8 mouse cellular contexts compared by ENCODE assay signal in genomic region chrX:169053907-169054476, GRCm38 (mm10).
DNase-seq lines count a peak whose midpoint lies in the region; ATAC-seq and TF ChIP-seq lines count a peak whose summit lies in the region.

No protein-coding gene starts in this region.

- H3K9me3 ChIP-seq in neural tube, embryonic 15.5 days (replicated peaks): no peaks in the 10 kb centered on the region

- no peak overlapping the region for H3K9ac ChIP-seq in liver, adult 2 months (ENCODE audit: low read depth, low read length)
- H3K9ac ChIP-seq in neural tube, embryonic 15.5 days (replicated peaks): no peak overlapping the region

- no peaks in the 10 kb centered on the region for H3K27me3 ChIP-seq in liver, adult 2 months (ENCODE audit: control insufficient read depth, insufficient read depth, low read length)
- peaks cover 6% of the 10 kb centered on the region; the same call in 1 of the 2 replicates for H3K27me3 ChIP-seq in neural tube, embryonic 15.5 days (replicated peaks)

- H3K36me3 ChIP-seq in liver, adult 2 months (ENCODE audit: control insufficient read depth, insufficient read depth, low read length): no peaks in the 10 kb centered on the region
- H3K36me3 ChIP-seq in neural tube, embryonic 15.5 days: no peaks in the 10 kb centered on the region

- ATAC-seq in neural tube, embryonic 15.5 days (ENCODE audit: low FRiP score): no peak

- H3K4me2 ChIP-seq in neural tube, embryonic 15.5 days: no peak overlapping the region

- H3K27ac ChIP-seq in liver, adult 2 months (replicated peaks; ENCODE audit: insufficient read depth, low read depth, low read length): no peak overlapping the region
- H3K27ac ChIP-seq in neural tube, embryonic 15.5 days (replicated peaks): no peak overlapping the region

- no peaks in the 10 kb centered on the region for H3K79me2 ChIP-seq in liver, adult 2 months (ENCODE audit: control insufficient read depth, insufficient read depth, low read length)

- peaks cover 4% of the 10 kb centered on the region for H3K4me1 ChIP-seq in liver, adult 2 months (ENCODE audit: control insufficient read depth, insufficient read depth, low read length)
- H3K4me1 ChIP-seq in neural tube, embryonic 15.5 days: no peaks in the 10 kb centered on the region

- peak; percentile 47 for DNase-seq in liver, adult 2 months (ENCODE audit: extremely low read depth, low read depth, low spot score)
- DNase-seq in liver (no peak), NIH3T3 (ENCODE audit: low read depth) (peak; percentile 41)
- peak; percentile 22 to 47 for DNase-seq in heart, adult 9 months (ENCODE audit: low spot score in 2 of 2)
- DNase-seq in kidney, postnatal 36 days: peak; percentile 7 to 9
- no peak for DNase-seq in cerebellum, adult 18-20 months
- no peak for DNase-seq in right cerebral cortex, postnatal 36 days (ENCODE audit: low spot score in 2 of 2)

- H3K4me3 ChIP-seq in liver, adult 2 months (ENCODE audit: insufficient read depth, low read depth, low read length): no peak overlapping the region
- H3K4me3 ChIP-seq in neural tube, embryonic 15.5 days (replicated peaks): no peak overlapping the region

- WGBS in liver, adult 2 months: 26% methylated on average over 5 of the region's 5 CpGs
- 45% methylated on average over 5 of the region's 5 CpGs for WGBS in neural tube, embryonic 15.5 days

- no peak for TF ChIP-seq POLR2A in liver, adult 2 months (IDR thresholded peaks at IDR 0.05; ENCODE audit: extremely low read depth, insufficient read depth, low read length)

- no peak for TF ChIP-seq CTCF in liver, adult 2 months (IDR thresholded peaks at IDR 0.05; ENCODE audit: low read depth, low read length)

Comparison
In these comparisons a context has a peak if more than half of its experiments do, and no peak if none do; other contexts are left out.
1. DNase-seq: peak in liver, adult 2 months (single experiment), NIH3T3 (single experiment), heart, adult 9 months (2 of 2) and kidney, postnatal 36 days (2 of 2); none in liver (single experiment), cerebellum, adult 18-20 months (0 of 2) and right cerebral cortex, postnatal 36 days (0 of 2).